Mouse (Mus musculus): ENCODE results near the gene Dnah2. TPM values are rescaled to one million over a fixed set of nuclear protein-coding genes. Genes with fewer than 3 reads are reported as not detected.
A peak's percentile ranks its signal among the peaks of the same experiment; 100 is the strongest.

Dnah2 gene
- polyA plus RNA-seq, 2 experiments: 0.01 to 0.03 TPM

DNA sequence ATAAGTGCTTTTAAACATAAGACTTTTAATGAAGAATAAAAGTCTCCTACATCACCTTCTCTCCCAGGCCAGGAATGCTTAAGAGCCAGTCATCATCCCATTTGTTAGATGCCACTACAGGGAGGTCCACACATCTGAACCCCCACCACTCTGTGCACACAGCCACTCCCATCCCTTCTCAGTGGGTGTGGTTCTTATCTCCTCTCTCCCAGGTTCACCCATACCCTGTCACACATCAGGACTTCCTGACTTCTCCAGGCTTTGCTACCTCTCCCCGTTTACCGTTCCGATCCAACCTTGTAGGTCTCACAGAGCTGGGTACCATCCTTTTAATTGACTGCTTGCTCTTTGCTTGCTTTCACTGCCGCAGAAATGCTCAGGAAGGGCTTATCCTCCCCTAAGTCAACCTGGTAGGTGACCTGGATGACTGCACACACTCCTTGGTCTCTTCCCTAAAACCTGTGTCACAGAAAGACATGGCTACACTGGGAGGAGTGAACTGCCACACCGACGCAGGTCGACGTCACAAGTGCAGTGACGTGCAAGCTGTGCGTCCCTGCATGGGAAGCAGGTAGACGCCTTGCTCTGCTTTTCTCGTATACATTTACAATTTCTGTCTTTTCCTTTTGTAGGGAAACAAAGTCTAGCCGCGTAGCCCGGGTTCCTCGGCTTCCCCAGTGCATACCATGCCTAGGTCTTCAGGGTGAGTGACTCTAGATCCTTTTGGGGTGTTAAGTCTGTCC lies 175.5 kb downstream of the Dnah2 start:
- Histone ChIP-seq H3K9ac (replicated peaks) (peak overlapping the region; percentile 71), H3K4me3 (ENCODE audit: insufficient read depth in 1 of 2, low read depth in 2 of 2, low read length in 2 of 2) (peak overlapping the region; percentile 51 to 64), H3K9me3 (ENCODE audit: control insufficient read depth, low read length) (no peaks in the 10 kb centered on the region), H3K4me2 (ENCODE audit: low read depth) (peak overlapping the region; percentile 77), H3K27ac (peak overlapping the region; percentile 94), H3K27me3 (ENCODE audit: control insufficient read depth, insufficient read depth, low read length) (peaks cover 12% of the 10 kb centered on the region), H3K36me3 (replicated peaks; ENCODE audit: control insufficient read depth, insufficient read depth, low read depth) (no peaks in the 10 kb centered on the region), H3K4me1 (replicated peaks; ENCODE audit: control insufficient read depth in 2 of 2, insufficient read depth in 2 of 2, low read length in 1 of 2) (peaks cover 41 to 42% of the 10 kb centered on the region in 2 experiments)
- DNase-seq (ENCODE audit: low read depth in 3 of 3, low spot score in 3 of 3) (peak; percentile 65 to 75 (median 71)), ATAC-seq (ENCODE audit: insufficient read depth) (peak; percentile 94)
- 48% methylated on average over 16 of the region's 16 CpGs for WGBS (ENCODE audit: insufficient replicate concordance)
- no peak for TF ChIP-seq CTCF (IDR thresholded peaks at IDR 0.05; ENCODE audit: low read depth)
- peak; percentile 66 for TF ChIP-seq EP300 (IDR thresholded peaks at IDR 0.05; ENCODE audit: low read depth)

DNA sequence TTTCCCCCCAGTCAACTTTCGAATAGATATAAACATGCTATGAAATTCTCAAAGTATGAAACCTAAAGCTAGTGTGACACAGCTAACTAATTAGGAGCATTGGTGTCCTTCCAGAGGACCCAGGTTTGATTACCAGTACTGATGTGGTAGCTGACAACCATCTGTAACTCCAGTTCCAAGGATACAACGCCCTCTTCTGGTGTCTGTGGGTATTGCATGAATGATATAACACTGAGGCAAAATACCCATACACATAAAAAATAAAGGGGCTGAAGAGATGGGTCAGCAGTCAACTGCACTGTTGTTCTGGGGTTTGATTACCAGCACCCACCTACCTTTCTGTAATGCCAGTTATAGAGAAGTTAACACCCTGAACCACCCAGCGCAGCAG lies 176.1 kb downstream of the Dnah2 start:
- peaks cover 18% of the 10 kb centered on the region for H3K27me3 ChIP-seq (ENCODE audit: control insufficient read depth, insufficient read depth, low read length)
- H3K9ac ChIP-seq (replicated peaks): peak overlapping the region; percentile 44
- peaks cover 41 to 45% of the 10 kb centered on the region in 2 experiments for H3K4me1 ChIP-seq (replicated peaks; ENCODE audit: control insufficient read depth in 2 of 2, insufficient read depth in 2 of 2, low read length in 1 of 2)
- H3K4me2 ChIP-seq (ENCODE audit: low read depth): peak overlapping the region; percentile 77
- peak; percentile 8 for ATAC-seq (ENCODE audit: insufficient read depth)
- no peak for DNase-seq (ENCODE audit: low read depth in 3 of 3, low spot score in 3 of 3)
- peak overlapping the region; percentile 94 for H3K27ac ChIP-seq
- 47% methylated on average over 3 of the region's 3 CpGs for WGBS (ENCODE audit: insufficient replicate concordance)
- H3K36me3 ChIP-seq (replicated peaks; ENCODE audit: control insufficient read depth, insufficient read depth, low read depth): no peaks in the 10 kb centered on the region
- H3K9me3 ChIP-seq (ENCODE audit: control insufficient read depth, low read length): no peaks in the 10 kb centered on the region
- TF ChIP-seq EP300 (IDR thresholded peaks at IDR 0.05; ENCODE audit: low read depth) (no peak), CTCF (IDR thresholded peaks at IDR 0.05; ENCODE audit: low read depth) (peak; percentile 78)
- peak overlapping the region; percentile 51 to 64; a peak in 3 of 4 replicates for H3K4me3 ChIP-seq (ENCODE audit: insufficient read depth in 1 of 2, low read depth in 2 of 2, low read length in 2 of 2)

DNA sequence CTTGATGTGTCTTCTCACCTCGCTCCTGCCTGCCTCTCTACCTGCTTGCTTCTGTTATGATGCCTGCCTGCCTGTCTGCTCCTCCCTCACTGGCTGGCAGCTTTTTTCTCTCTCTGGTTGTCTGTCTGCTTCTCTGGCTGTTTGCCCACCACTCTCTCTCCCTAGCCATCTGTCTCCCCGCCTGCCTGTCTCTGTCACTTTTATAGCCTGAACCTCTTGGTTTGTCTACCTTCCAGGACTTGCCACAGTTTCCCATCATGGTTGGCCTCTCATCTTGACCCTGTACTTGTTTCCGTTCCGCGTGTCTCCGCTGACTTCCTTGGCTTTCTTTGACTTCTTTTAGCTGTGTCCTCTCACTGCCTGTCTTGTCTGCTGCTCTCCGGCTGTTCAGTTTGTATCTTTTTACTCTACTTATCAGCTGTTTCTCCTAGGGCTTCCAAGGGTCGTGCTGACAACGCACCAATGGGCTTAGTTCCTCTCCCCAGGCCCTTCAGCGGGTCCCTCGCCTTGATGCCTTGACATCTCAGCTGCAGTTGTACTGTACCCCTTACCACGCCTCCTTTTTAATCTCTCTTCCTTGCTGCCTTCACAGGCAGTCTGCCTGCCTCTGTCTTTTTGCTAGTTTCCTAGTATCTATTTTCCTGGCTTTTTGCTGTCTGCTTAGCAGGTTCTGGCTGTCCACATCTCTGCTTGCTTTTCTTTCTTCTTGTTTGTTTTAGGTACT lies 176.7 kb downstream of the Dnah2 start:
- TF ChIP-seq CTCF (IDR thresholded peaks at IDR 0.05; ENCODE audit: low read depth) (no peak), EP300 (IDR thresholded peaks at IDR 0.05; ENCODE audit: low read depth) (no peak)
- H3K27me3 ChIP-seq (ENCODE audit: control insufficient read depth, insufficient read depth, low read length): peaks cover 23% of the 10 kb centered on the region
- H3K9ac ChIP-seq (replicated peaks): peak overlapping the region; percentile 44
- no peaks in the 10 kb centered on the region for H3K36me3 ChIP-seq (replicated peaks; ENCODE audit: control insufficient read depth, insufficient read depth, low read depth)
- H3K4me1 ChIP-seq (replicated peaks; ENCODE audit: control insufficient read depth in 2 of 2, insufficient read depth in 2 of 2, low read length in 1 of 2): peaks cover 46 to 48% of the 10 kb centered on the region in 2 experiments
- H3K4me2 ChIP-seq (ENCODE audit: low read depth): peak overlapping the region; percentile 77
- ATAC-seq (ENCODE audit: insufficient read depth) (peak; percentile 15; the same call in 1 of the 2 replicates), DNase-seq (ENCODE audit: low read depth in 3 of 3, low spot score in 3 of 3) (no peak)
- no peaks in the 10 kb centered on the region for H3K9me3 ChIP-seq (ENCODE audit: control insufficient read depth, low read length)
- peak overlapping the region in 1 of 2 experiments; percentile 51; a peak in 2 of 4 replicates for H3K4me3 ChIP-seq (ENCODE audit: insufficient read depth in 1 of 2, low read depth in 2 of 2, low read length in 2 of 2)
- H3K27ac ChIP-seq: peak overlapping the region; percentile 94
- WGBS (ENCODE audit: insufficient replicate concordance): 33% methylated on average over 12 of the region's 12 CpGs

DNA sequence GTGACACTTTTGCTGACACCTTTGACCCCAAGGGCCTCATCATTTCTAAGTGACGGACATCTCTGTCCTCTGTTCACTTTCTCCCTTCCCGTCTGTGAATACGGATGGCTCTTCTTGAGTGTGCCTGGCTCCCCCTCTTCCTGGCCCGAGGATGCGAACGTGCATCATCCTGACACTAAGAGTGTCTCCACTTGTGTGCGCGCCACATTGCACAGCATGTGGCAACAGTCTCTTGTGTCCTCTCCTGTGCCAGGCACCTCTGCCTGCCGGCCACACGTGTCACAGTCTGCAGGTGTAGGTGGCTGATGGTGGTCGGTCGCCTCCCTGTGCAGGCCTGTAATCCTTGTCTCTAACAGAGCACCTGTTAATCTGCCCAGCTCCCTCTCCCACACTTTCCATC lies 177.3 kb downstream of the Dnah2 start:
- Histone ChIP-seq H3K4me1 (replicated peaks; ENCODE audit: control insufficient read depth in 2 of 2, insufficient read depth in 2 of 2, low read length in 1 of 2) (peaks cover 47 to 53% of the 10 kb centered on the region in 2 experiments), H3K9ac (replicated peaks) (no peak overlapping the region; the same call in 1 of the 2 replicates), H3K4me3 (ENCODE audit: insufficient read depth in 1 of 2, low read depth in 2 of 2, low read length in 2 of 2) (no peak overlapping the region), H3K27ac (peak overlapping the region; percentile 94), H3K36me3 (replicated peaks; ENCODE audit: control insufficient read depth, insufficient read depth, low read depth) (no peaks in the 10 kb centered on the region), H3K27me3 (ENCODE audit: control insufficient read depth, insufficient read depth, low read length) (peaks cover 29% of the 10 kb centered on the region), H3K9me3 (ENCODE audit: control insufficient read depth, low read length) (no peaks in the 10 kb centered on the region), H3K4me2 (ENCODE audit: low read depth) (peak overlapping the region; percentile 11; the same call in 1 of the 2 replicates)
- 70% methylated on average over 12 of the region's 12 CpGs for WGBS (ENCODE audit: insufficient replicate concordance)
- ATAC-seq (ENCODE audit: insufficient read depth): no peak
- no peak for DNase-seq (ENCODE audit: low read depth in 3 of 3, low spot score in 3 of 3)
- TF ChIP-seq CTCF (IDR thresholded peaks at IDR 0.05; ENCODE audit: low read depth) (no peak), EP300 (IDR thresholded peaks at IDR 0.05; ENCODE audit: low read depth) (no peak)

DNA sequence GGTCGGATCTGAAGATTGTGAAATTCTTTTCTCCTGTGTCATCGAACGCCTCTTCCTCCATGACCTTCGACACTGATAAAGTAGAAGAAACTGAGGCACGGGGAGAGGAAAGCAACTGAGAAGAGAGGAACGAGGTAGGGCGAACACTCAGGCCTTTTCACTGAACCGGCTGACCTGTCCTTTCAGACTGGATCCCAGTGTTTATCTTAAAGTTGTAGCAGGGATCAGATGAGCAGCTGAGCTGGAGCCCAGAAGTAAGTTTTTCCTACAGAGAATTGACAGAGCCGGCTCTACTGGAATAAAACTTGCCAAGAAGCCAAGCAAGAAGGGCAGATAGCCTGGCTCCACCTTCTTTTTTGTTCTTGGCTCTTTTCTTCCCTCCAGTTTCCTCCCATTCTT lies 178.1 kb downstream of the Dnah2 start:
- Histone ChIP-seq H3K9ac (replicated peaks) (no peak overlapping the region), H3K27me3 (ENCODE audit: control insufficient read depth, insufficient read depth, low read length) (peaks cover 34% of the 10 kb centered on the region), H3K4me3 (ENCODE audit: insufficient read depth in 1 of 2, low read depth in 2 of 2, low read length in 2 of 2) (no peak overlapping the region), H3K4me2 (ENCODE audit: low read depth) (peak overlapping the region; percentile 32; the same call in 1 of the 2 replicates), H3K27ac (peak overlapping the region; percentile 6; the same call in 1 of the 2 replicates), H3K9me3 (ENCODE audit: control insufficient read depth, low read length) (no peaks in the 10 kb centered on the region), H3K36me3 (replicated peaks; ENCODE audit: control insufficient read depth, insufficient read depth, low read depth) (no peaks in the 10 kb centered on the region), H3K4me1 (replicated peaks; ENCODE audit: control insufficient read depth in 2 of 2, insufficient read depth in 2 of 2, low read length in 1 of 2) (peaks cover 47 to 58% of the 10 kb centered on the region in 2 experiments)
- no peak for DNase-seq (ENCODE audit: low read depth in 3 of 3, low spot score in 3 of 3)
- ATAC-seq (ENCODE audit: insufficient read depth): no peak
- TF ChIP-seq EP300 (IDR thresholded peaks at IDR 0.05; ENCODE audit: low read depth) (no peak), CTCF (IDR thresholded peaks at IDR 0.05; ENCODE audit: low read depth) (no peak)
- WGBS (ENCODE audit: insufficient replicate concordance): 36% methylated on average over 9 of the region's 9 CpGs

Small RNA genes within 50 kb of the gene (microRNA-seq; reads per million reads assigned to microRNA genes)
- gene Gm27493: not detected

Other genes starting within 250 kb of the Dnah2 start
- 7.8 and 9.8 TPM in 2 replicates for gene Cntrob, start 225.3 kb downstream of the Dnah2 start, polyA plus RNA-seq (2012; rRNA removed)
- 5.0 and 6.5 TPM in 2 replicates for gene Cntrob, start 225.3 kb downstream of the Dnah2 start, polyA plus RNA-seq (2014; fragmentation: Nextera tagmentation; extraction: Ambion mirVana)
- gene Trappc1, start 225.1 kb downstream of the Dnah2 start, polyA plus RNA-seq (2012; rRNA removed): 49.6 and 62.9 TPM in 2 replicates
- 101 and 106 TPM in 2 replicates for gene Trappc1, start 225.1 kb downstream of the Dnah2 start, polyA plus RNA-seq (2014; fragmentation: Nextera tagmentation; extraction: Ambion mirVana)
- 0.09 and 0.20 TPM in 2 replicates for gene Kcnab3, start 222.9 kb downstream of the Dnah2 start, polyA plus RNA-seq (2012; rRNA removed)
- 0.06 and 0.10 TPM in 2 replicates for gene Kcnab3, start 222.9 kb downstream of the Dnah2 start, polyA plus RNA-seq (2014; fragmentation: Nextera tagmentation; extraction: Ambion mirVana)
- gene Rnf227, start 208.6 kb downstream of the Dnah2 start, polyA plus RNA-seq (2012; rRNA removed): 0.30 and 0.74 TPM in 2 replicates
- gene Rnf227, start 208.6 kb downstream of the Dnah2 start, polyA plus RNA-seq (2014; fragmentation: Nextera tagmentation; extraction: Ambion mirVana): 0.59 and 0.66 TPM in 2 replicates
- 13.7 and 14.3 TPM in 2 replicates for gene Chd3, start 179.7 kb downstream of the Dnah2 start, polyA plus RNA-seq (2012; rRNA removed)
- gene Chd3, start 179.7 kb downstream of the Dnah2 start, polyA plus RNA-seq (2014; fragmentation: Nextera tagmentation; extraction: Ambion mirVana): 1.9 and 2.4 TPM in 2 replicates
- gene Naa38, start 153.6 kb downstream of the Dnah2 start, polyA plus RNA-seq (2012; rRNA removed): 70.9 and 76.9 TPM in 2 replicates
- gene Naa38, start 153.6 kb downstream of the Dnah2 start, polyA plus RNA-seq (2014; fragmentation: Nextera tagmentation; extraction: Ambion mirVana): 120 and 127 TPM in 2 replicates
- 4.8 and 8.3 TPM in 2 replicates for gene Cyb5d1, start 153.5 kb downstream of the Dnah2 start, polyA plus RNA-seq (2012; rRNA removed)
- gene Cyb5d1, start 153.5 kb downstream of the Dnah2 start, polyA plus RNA-seq (2014; fragmentation: Nextera tagmentation; extraction: Ambion mirVana): 6.2 and 7.3 TPM in 2 replicates
- 3.7 and 5.3 TPM in 2 replicates for gene Tmem88, start 150.9 kb downstream of the Dnah2 start, polyA plus RNA-seq (2012; rRNA removed)
- 4.6 TPM in 2 replicates for gene Tmem88, start 150.9 kb downstream of the Dnah2 start, polyA plus RNA-seq (2014; fragmentation: Nextera tagmentation; extraction: Ambion mirVana)
- 1.1 and 1.4 TPM in 2 replicates for gene Kdm6b, start 135.4 kb downstream of the Dnah2 start, polyA plus RNA-seq (2012; rRNA removed)
- gene Kdm6b, start 135.4 kb downstream of the Dnah2 start, polyA plus RNA-seq (2014; fragmentation: Nextera tagmentation; extraction: Ambion mirVana): 2.9 TPM in 2 replicates
- 1.0 TPM in 2 replicates for gene Efnb3, start 11.1 kb upstream of the Dnah2 start, polyA plus RNA-seq (2012; rRNA removed)
- 0.13 and 0.14 TPM in 2 replicates for gene Efnb3, start 11.1 kb upstream of the Dnah2 start, polyA plus RNA-seq (2014; fragmentation: Nextera tagmentation; extraction: Ambion mirVana)
- 10.8 and 12.7 TPM in 2 replicates for gene Wrap53, start 31.1 kb upstream of the Dnah2 start, polyA plus RNA-seq (2012; rRNA removed)
- gene Wrap53, start 31.1 kb upstream of the Dnah2 start, polyA plus RNA-seq (2014; fragmentation: Nextera tagmentation; extraction: Ambion mirVana): 14.8 and 16.1 TPM in 2 replicates
- gene Trp53, start 31.2 kb upstream of the Dnah2 start, polyA plus RNA-seq (2012; rRNA removed): 68.7 and 76.7 TPM in 2 replicates
- 61.2 and 66.4 TPM in 2 replicates for gene Trp53, start 31.2 kb upstream of the Dnah2 start, polyA plus RNA-seq (2014; fragmentation: Nextera tagmentation; extraction: Ambion mirVana)
- gene Atp1b2, start 56.8 kb upstream of the Dnah2 start, polyA plus RNA-seq (2012; rRNA removed): 20.6 and 25.2 TPM in 2 replicates
- gene Atp1b2, start 56.8 kb upstream of the Dnah2 start, polyA plus RNA-seq (2014; fragmentation: Nextera tagmentation; extraction: Ambion mirVana): 21.3 and 29.8 TPM in 2 replicates
- 21.4 and 23.5 TPM in 2 replicates for gene Shbg, start 68.8 kb upstream of the Dnah2 start, polyA plus RNA-seq (2012; rRNA removed)
- 28.4 and 33.2 TPM in 2 replicates for gene Shbg, start 68.8 kb upstream of the Dnah2 start, polyA plus RNA-seq (2014; fragmentation: Nextera tagmentation; extraction: Ambion mirVana)
- 3.7 and 5.1 TPM in 2 replicates for gene Sat2, start 72.9 kb upstream of the Dnah2 start, polyA plus RNA-seq (2012; rRNA removed)
- 10.0 and 10.4 TPM in 2 replicates for gene Sat2, start 72.9 kb upstream of the Dnah2 start, polyA plus RNA-seq (2014; fragmentation: Nextera tagmentation; extraction: Ambion mirVana)
- gene Fxr2, start 83.9 kb upstream of the Dnah2 start, polyA plus RNA-seq (2012; rRNA removed): 18.4 and 21.7 TPM in 2 replicates
- gene Fxr2, start 83.9 kb upstream of the Dnah2 start, polyA plus RNA-seq (2014; fragmentation: Nextera tagmentation; extraction: Ambion mirVana): 5.4 and 7.7 TPM in 2 replicates
- gene Sox15, start 106.2 kb upstream of the Dnah2 start, polyA plus RNA-seq (2012; rRNA removed): not detected in 2 replicates
- not detected in 2 replicates for gene Sox15, start 106.2 kb upstream of the Dnah2 start, polyA plus RNA-seq (2014; fragmentation: Nextera tagmentation; extraction: Ambion mirVana)
- gene Mpdu1, start 113.5 kb upstream of the Dnah2 start, polyA plus RNA-seq (2012; rRNA removed): 40.4 and 60.1 TPM in 2 replicates
- 13.8 and 16.0 TPM in 2 replicates for gene Mpdu1, start 113.5 kb upstream of the Dnah2 start, polyA plus RNA-seq (2014; fragmentation: Nextera tagmentation; extraction: Ambion mirVana)
- 9.4 and 12.3 TPM in 2 replicates for gene Cd68, start 117.0 kb upstream of the Dnah2 start, polyA plus RNA-seq (2012; rRNA removed)
- 17.7 and 18.9 TPM in 2 replicates for gene Cd68, start 117.0 kb upstream of the Dnah2 start, polyA plus RNA-seq (2014; fragmentation: Nextera tagmentation; extraction: Ambion mirVana)
- 312 and 420 TPM in 2 replicates for gene Eif4a1, start 123.3 kb upstream of the Dnah2 start, polyA plus RNA-seq (2012; rRNA removed)
- gene Eif4a1, start 123.3 kb upstream of the Dnah2 start, polyA plus RNA-seq (2014; fragmentation: Nextera tagmentation; extraction: Ambion mirVana): 316 TPM in 2 replicates
- gene Senp3, start 133.0 kb upstream of the Dnah2 start, polyA plus RNA-seq (2012; rRNA removed): 37.0 and 45.8 TPM in 2 replicates
- gene Senp3, start 133.0 kb upstream of the Dnah2 start, polyA plus RNA-seq (2014; fragmentation: Nextera tagmentation; extraction: Ambion mirVana): 21.0 and 24.5 TPM in 2 replicates
- 0.21 and 0.26 TPM in 2 replicates for gene Tnfsf13, start 136.7 kb upstream of the Dnah2 start, polyA plus RNA-seq (2012; rRNA removed)
- 0.20 TPM in 1 of 2 replicates, not detected in the other for gene Tnfsf13, start 136.7 kb upstream of the Dnah2 start, polyA plus RNA-seq (2014; fragmentation: Nextera tagmentation; extraction: Ambion mirVana)
- 3.7 and 4.3 TPM in 2 replicates for gene Tnfsf12, start 146.7 kb upstream of the Dnah2 start, polyA plus RNA-seq (2012; rRNA removed)
- 2.6 and 3.1 TPM in 2 replicates for gene Tnfsf12, start 146.7 kb upstream of the Dnah2 start, polyA plus RNA-seq (2014; fragmentation: Nextera tagmentation; extraction: Ambion mirVana)
- gene Tnfsfm13, start 147.0 kb upstream of the Dnah2 start, polyA plus RNA-seq (2012; rRNA removed): 0.53 and 0.80 TPM in 2 replicates
- gene Tnfsfm13, start 147.0 kb upstream of the Dnah2 start, polyA plus RNA-seq (2014; fragmentation: Nextera tagmentation; extraction: Ambion mirVana): 0.70 and 1.7 TPM in 2 replicates
- gene Polr2a, start 209.5 kb upstream of the Dnah2 start, polyA plus RNA-seq (2012; rRNA removed): 14.3 and 16.0 TPM in 2 replicates
- 19.5 and 22.4 TPM in 2 replicates for gene Polr2a, start 209.5 kb upstream of the Dnah2 start, polyA plus RNA-seq (2014; fragmentation: Nextera tagmentation; extraction: Ambion mirVana)
- gene Slc35g3, start 212.9 kb upstream of the Dnah2 start, polyA plus RNA-seq (2012; rRNA removed): not detected in 2 replicates
- gene Slc35g3, start 212.9 kb upstream of the Dnah2 start, polyA plus RNA-seq (2014; fragmentation: Nextera tagmentation; extraction: Ambion mirVana): not detected in 2 replicates
- 1.4 and 1.5 TPM in 2 replicates for gene Zbtb4, start 216.8 kb upstream of the Dnah2 start, polyA plus RNA-seq (2012; rRNA removed)
- 0.45 and 0.58 TPM in 2 replicates for gene Zbtb4, start 216.8 kb upstream of the Dnah2 start, polyA plus RNA-seq (2014; fragmentation: Nextera tagmentation; extraction: Ambion mirVana)
- 0.44 and 0.58 TPM in 2 replicates for gene Chrnb1, start 246.8 kb upstream of the Dnah2 start, polyA plus RNA-seq (2012; rRNA removed)
- 0.32 and 0.33 TPM in 2 replicates for gene Chrnb1, start 246.8 kb upstream of the Dnah2 start, polyA plus RNA-seq (2014; fragmentation: Nextera tagmentation; extraction: Ambion mirVana)

All from liver, embryonic 14.5 days (tissue).